24 mouse cellular contexts compared by ENCODE assay signal in genomic region chr3:48604840-48605239, GRCm38 (mm10).
DNase-seq lines count a peak whose midpoint lies in the region; ATAC-seq and TF ChIP-seq lines count a peak whose summit lies in the region.
"Had no signal": no experiment of that assay in that cellular context is flagged by ENCODE, and none has a peak within 500 bp of the region (broad histone marks: within the 10 kb centered on the region; RNA-seq: fewer than 3 reads in every experiment).

No protein-coding gene starts in this region.

- no peaks in the 10 kb centered on the region for H3K36me3 ChIP-seq in lung, postnatal 0 days (ENCODE audit: insufficient read depth, low read length)
- H3K36me3 ChIP-seq: embryonic facial prominence, embryonic 10.5 days; forebrain, embryonic 12.5 days; heart, embryonic 13.5 days; hindbrain, embryonic 12.5 days; limb, embryonic 10.5 days; midbrain, embryonic 15.5 days; neural tube, embryonic 12.5 days; stomach, embryonic 15.5 days had no signal

- 74% methylated on average over 3 of the region's 3 CpGs for WGBS in lung, postnatal 0 days

- H3K27me3 ChIP-seq in lung, postnatal 0 days (replicated peaks; ENCODE audit: insufficient read depth, low read length) = no peaks in the 10 kb centered on the region
- H3K27me3 ChIP-seq: heart, embryonic 13.5 days; hindbrain, embryonic 12.5 days; midbrain, embryonic 15.5 days; neural tube, embryonic 12.5 days; Patski; stomach, embryonic 15.5 days had no signal

- H3K9ac ChIP-seq in lung, postnatal 0 days (replicated peaks; ENCODE audit: low read depth) = no peak overlapping the region
- H3K9ac ChIP-seq: forebrain, embryonic 12.5 days; heart, embryonic 13.5 days; hindbrain, embryonic 12.5 days; midbrain, embryonic 15.5 days; neural tube, embryonic 12.5 days; stomach, embryonic 15.5 days had no signal

- no peak overlapping the region for H3K4me3 ChIP-seq in lung, postnatal 0 days (ENCODE audit: low read depth, low read length)
- H3K4me3 ChIP-seq: embryonic facial prominence, embryonic 10.5 days; forebrain, embryonic 12.5 days; gastrocnemius, adult 2 months; heart, adult 2 months; heart, embryonic 13.5 days; hindbrain, embryonic 12.5 days; limb, embryonic 10.5 days; midbrain, embryonic 15.5 days; neural tube, embryonic 12.5 days; stomach, embryonic 15.5 days had no signal

- no peaks in the 10 kb centered on the region for H3K9me3 ChIP-seq in lung, postnatal 0 days (ENCODE audit: low read length)
- H3K9me3 ChIP-seq: embryonic facial prominence, embryonic 10.5 days; forebrain, embryonic 12.5 days; heart, embryonic 13.5 days; hindbrain, embryonic 12.5 days; limb, embryonic 10.5 days; midbrain, embryonic 15.5 days; neural tube, embryonic 12.5 days; stomach, embryonic 15.5 days had no signal

- no peak overlapping the region for H3K4me2 ChIP-seq in lung, postnatal 0 days (replicated peaks; ENCODE audit: low read depth, low read length)
- H3K4me2 ChIP-seq: forebrain, embryonic 12.5 days; heart, embryonic 13.5 days; hindbrain, embryonic 12.5 days; midbrain, embryonic 15.5 days; neural tube, embryonic 12.5 days; stomach, embryonic 15.5 days had no signal

- TF ChIP-seq CTCF in lung, postnatal 0 days (IDR thresholded peaks at IDR 0.05) = no peak

- no peaks in the 10 kb centered on the region for H3K4me1 ChIP-seq in lung, postnatal 0 days (ENCODE audit: insufficient read depth, low read depth, low read length)
- H3K4me1 ChIP-seq: embryonic facial prominence, embryonic 10.5 days; heart, embryonic 13.5 days; hindbrain, embryonic 12.5 days; limb, embryonic 10.5 days; midbrain, embryonic 15.5 days; neural tube, embryonic 12.5 days; stomach, embryonic 15.5 days had no signal

- peak; percentile 40; the same call in 1 of the 2 replicates for ATAC-seq in cerebellum, adult (ENCODE audit: insufficient number of reproducible peaks, low FRiP score, low TSS enrichment)
- no peak for ATAC-seq in lung, postnatal 0 days
- ATAC-seq: inflammation-experienced regulatory T-cells, adult 6 months; midbrain, embryonic 15.5 days; Patski had no signal

- TF ChIP-seq EP300 in lung, postnatal 0 days (IDR thresholded peaks at IDR 0.05) = no peak

- DNase-seq in cerebellum, adult 11 months = no peak
- DNase-seq in adrenal gland, adult 8-10 months = peak; percentile 12
- DNase-seq in brain, adult 2 months (ENCODE audit: low read depth, low spot score) = peak; percentile 11
- peak; percentile 47 to 56 for DNase-seq in cerebellum, postnatal 10 days
- DNase-seq in lung, postnatal 0 days (ENCODE audit: low spot score) = no peak
- no peak for DNase-seq in liver
- DNase-seq in kidney, postnatal 25 days = no peak
- DNase-seq: gastrocnemius, adult 2 months; heart, adult 2 months; kidney, adult 18-20 months; layer of hippocampus, adult 9-11 months; thymus, postnatal 36 days had no signal

- H3K27ac ChIP-seq in lung, postnatal 0 days (ENCODE audit: low read length) = no peak overlapping the region
- H3K27ac ChIP-seq: embryonic facial prominence, embryonic 10.5 days; forebrain, embryonic 12.5 days; gastrocnemius, adult 2 months; heart, adult 2 months; heart, embryonic 13.5 days; hindbrain, embryonic 12.5 days; limb, embryonic 10.5 days; macrophage; midbrain, embryonic 15.5 days; neural tube, embryonic 12.5 days; stomach, embryonic 15.5 days had no signal

Comparison
In these comparisons a context has a peak if more than half of its experiments do, and no peak if none do; other contexts are left out.
1. DNase-seq: peak in adrenal gland, adult 8-10 months (single experiment), brain, adult 2 months (single experiment) and cerebellum, postnatal 10 days (2 of 2); none in cerebellum, adult 11 months (single experiment), lung, postnatal 0 days (single experiment), liver (single experiment) and kidney, postnatal 25 days (0 of 2).